Mouse (Mus musculus) neural tube, embryonic 10.5 days (tissue): Measurements from ENCODE around the gene Auts2.

Experiments used
- DNase-seq: peaks from one replicate; pipeline ENCODE4 v3.0.0-alpha.2; 2017; ENCODE audit warnings: low spot score; ENCODE audit errors: extremely low spot score

The Auts2 gene

GRCm38 (mm10) chr5:132500817-132501231 lies 42.3 kb downstream of the Auts2 start:
- peak; percentile 38 for DNase-seq

DNA sequence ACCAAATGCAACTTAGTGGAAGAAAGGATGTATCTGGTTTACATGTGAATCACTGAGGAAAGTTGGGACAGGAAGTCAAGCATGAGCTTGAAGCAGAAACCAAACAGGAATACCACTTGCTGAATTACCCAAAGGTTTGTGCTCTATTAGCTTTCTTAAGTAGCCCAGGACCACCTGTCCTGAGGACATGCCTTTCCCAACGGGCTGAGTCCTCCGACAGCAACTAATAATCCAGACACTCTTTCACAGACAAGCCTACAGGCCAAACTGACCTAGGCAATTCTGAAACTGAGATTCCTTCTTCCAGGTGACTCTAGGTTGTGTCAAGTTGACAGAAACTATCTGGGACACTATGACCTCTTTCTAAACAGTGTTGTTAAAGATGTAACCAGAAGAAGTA lies 44.2 kb downstream of the Auts2 start:
- no peak for DNase-seq

GRCm38 (mm10) chr5:132498045-132498444 lies 45.1 kb downstream of the Auts2 start:
- DNase-seq: no peak

DNA sequence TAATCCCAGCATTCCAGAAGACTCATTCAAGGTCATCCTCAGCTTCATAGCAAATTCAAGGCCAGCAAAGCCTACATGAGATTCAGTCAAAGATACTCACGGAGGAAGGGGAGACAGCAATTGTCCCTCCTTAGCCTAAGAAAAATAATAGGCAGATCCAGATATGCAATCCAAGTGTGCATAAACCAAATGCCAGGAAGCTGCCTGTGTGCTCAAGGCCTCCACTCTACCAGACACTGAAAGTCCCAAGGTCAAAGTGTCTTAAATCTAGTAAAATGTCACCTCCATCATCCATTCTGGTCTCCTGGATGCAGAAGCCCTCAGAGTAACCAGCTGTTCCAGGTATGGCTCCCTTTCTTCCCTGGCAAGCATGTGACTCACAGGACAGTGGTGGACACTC lies 50.4 kb downstream of the Auts2 start:
- no peak for DNase-seq

- no peak for DNase-seq
Observed at GRCm38 (mm10) chr5:132492040-132492439, 51.1 kb downstream of the Auts2 start.

DNA sequence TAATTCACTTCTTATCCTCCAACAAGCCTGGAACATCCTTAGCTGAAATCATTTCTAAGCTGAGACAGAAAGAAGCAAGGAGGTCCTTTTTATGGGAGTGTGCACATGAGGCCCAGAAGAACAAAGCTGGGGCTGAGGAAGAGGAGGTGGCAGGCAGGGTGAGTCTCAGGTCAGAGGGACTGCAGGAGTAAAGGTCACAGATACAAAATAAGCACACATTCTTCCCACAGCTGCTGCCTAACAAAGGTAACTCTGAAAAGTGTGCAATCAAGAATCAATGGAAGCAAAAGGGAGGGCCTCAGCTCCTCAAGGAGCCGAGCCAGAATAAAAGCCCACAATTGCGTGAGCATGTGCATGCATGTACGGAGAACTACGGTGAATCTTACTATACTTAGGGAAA lies 51.6 kb downstream of the Auts2 start:
- no peak for DNase-seq

GRCm38 (mm10) chr5:132490326-132490725 lies 52.8 kb downstream of the Auts2 start:
- DNase-seq: no peak

DNA sequence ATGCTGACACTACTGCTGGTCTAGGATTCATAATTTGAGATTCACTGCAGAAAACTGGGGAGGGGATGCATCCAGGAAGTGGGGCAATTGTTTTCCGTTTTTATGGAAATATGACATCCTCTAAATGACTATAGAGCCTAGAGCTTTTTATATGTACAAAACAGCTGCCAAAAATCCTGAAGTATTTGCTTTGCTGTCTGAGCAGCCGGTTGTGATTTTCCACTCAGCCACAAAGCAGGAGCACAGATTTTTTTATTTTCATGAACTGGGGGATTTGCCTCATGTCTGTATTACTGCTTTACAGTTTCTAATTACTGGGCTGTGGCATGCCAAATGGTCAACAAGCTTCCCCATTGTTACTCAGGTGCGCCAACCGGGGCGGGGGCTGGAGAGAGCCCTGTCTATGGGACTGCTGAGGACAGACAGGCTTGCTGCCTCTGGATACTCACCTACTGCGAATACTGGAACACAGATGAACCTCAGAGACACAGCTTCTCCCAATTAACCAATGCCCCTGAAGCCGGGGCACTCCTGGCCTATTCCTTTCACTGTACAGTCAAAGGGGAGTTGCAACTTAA lies 53.3 kb downstream of the Auts2 start:
- no peak for DNase-seq

GRCm38 (mm10) chr5:132486831-132487230 lies 56.3 kb downstream of the Auts2 start:
- no peak for DNase-seq

- DNase-seq: no peak
Observed at GRCm38 (mm10) chr5:132485994-132486393, 57.1 kb downstream of the Auts2 start.

GRCm38 (mm10) chr5:132485448-132485847 lies 57.7 kb downstream of the Auts2 start:
- DNase-seq: no peak

- no peak for DNase-seq
Observed at GRCm38 (mm10) chr5:132481476-132481875, 61.7 kb downstream of the Auts2 start.

- no peak for DNase-seq
Observed at GRCm38 (mm10) chr5:132480461-132480860, 62.7 kb downstream of the Auts2 start.

GRCm38 (mm10) chr5:132479227-132479857 lies 63.8 kb downstream of the Auts2 start:
- no peak for DNase-seq

DNA sequence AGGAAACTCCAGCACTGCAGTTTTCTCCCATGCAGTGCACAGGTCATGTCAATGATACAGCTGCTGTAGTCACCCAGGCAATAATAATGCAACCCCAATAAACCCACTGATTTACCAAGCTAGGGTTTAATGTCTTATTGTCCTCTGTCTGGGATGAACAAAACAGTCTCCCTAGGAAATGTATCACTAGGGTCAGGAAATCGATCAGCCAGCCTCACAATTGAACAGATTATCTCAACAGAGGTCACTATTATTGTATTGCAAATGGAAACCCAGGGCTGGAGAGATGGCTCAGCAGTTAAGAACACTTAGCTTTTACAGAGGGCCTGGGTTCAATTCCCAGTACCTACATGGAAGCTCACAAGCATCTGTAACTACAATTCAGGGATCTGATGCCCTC lies 65.6 kb downstream of the Auts2 start:
- no peak for DNase-seq

- DNase-seq: no peak
Observed at GRCm38 (mm10) chr5:132472905-132473321, 70.2 kb downstream of the Auts2 start.

DNA sequence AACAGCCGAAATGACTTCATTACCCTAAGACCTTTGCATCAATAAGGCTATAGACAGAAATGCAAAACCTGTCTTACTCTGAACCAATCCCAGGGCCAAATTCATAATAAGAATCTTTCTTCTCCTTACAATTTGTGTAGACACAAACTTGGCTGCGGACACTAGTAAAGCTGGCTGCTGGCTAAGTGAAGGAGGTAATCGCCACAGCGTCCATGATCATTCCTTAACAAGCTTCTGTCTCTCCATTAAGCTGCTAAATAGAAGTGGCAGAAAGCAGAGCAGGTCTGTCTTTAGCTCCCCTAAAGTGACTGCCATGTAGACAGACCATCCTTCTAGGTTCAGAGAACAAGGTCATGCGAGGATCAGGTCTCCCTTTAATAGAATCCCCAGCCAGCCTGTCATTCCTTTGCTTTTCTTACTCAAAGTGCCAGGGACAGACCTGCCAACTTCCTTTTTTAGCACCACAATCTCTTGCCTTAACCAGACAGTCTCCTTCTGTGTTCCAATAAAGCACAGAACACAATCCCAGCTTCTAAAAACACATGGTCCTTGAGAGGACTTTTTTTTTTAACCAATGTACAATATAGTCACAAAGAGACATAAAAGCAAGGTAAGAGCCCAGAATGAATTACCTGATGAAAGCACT lies 70.8 kb downstream of the Auts2 start:
- DNase-seq: no peak

GRCm38 (mm10) chr5:132467364-132467743 lies 75.8 kb downstream of the Auts2 start:
- DNase-seq: no peak

GRCm38 (mm10) chr5:132466427-132467363 lies 76.4 kb downstream of the Auts2 start:
- no peak for DNase-seq

DNA sequence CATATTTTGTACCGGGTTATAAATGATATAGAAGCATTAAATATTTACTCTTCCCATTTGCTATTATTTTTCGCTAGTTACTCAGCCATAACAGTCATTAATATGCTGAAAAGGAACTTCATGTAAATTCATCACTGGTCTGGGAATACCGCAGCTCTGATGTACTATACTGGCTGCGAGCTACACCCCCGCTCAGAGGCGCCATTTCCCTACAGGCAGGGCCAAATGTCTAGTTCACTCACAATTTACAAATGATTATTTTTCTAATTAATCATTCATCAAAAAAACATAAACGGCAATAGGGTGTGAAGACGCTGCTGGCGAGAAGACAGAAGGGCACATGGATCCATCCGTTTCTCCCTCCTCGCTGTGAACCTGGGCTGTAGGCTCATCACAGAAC lies 80.6 kb downstream of the Auts2 start:
- DNase-seq: no peak

GRCm38 (mm10) chr5:132458498-132458897 lies 84.6 kb downstream of the Auts2 start:
- no peak for DNase-seq

- no peak for DNase-seq
Observed at GRCm38 (mm10) chr5:132452381-132452780, 90.8 kb downstream of the Auts2 start.
